Mouse (Mus musculus): Measurements from ENCODE around the gene Gfod1. TPM values are rescaled to one million over a fixed set of nuclear protein-coding genes. Genes with fewer than 3 reads are reported as not detected.

Gene Gfod1
- polyA plus RNA-seq, 1 experiment from 2014 or later = 1.3 TPM

- Histone ChIP-seq H3K4me2 (ENCODE audit: low read length) (peak overlapping the region; percentile 65), H3K36me3 (ENCODE audit: control insufficient read depth, insufficient read depth, low read length) (no peaks in the 10 kb centered on the region), H3K9ac (ENCODE audit: low read length) (peak overlapping the region; percentile 63), H3K27me3 (ENCODE audit: control insufficient read depth, insufficient read depth, low read length) (peaks cover 4% of the 10 kb centered on the region; the same call in 1 of the 2 replicates), H3K9me3 (ENCODE audit: control insufficient read depth, low read length) (0 out of 2 replicates have a peak, but pooled peaks cover 2% of the 10 kb centered on the region), H3K27ac (replicated peaks in 1 of 2; ENCODE audit: control insufficient read depth in 1 of 2, insufficient read depth in 1 of 2, low read depth in 2 of 2, low read length in 2 of 2) (no peak overlapping the region; a peak in 1 of 4 replicates), H3K4me1 (ENCODE audit: control insufficient read depth in 2 of 2, insufficient read depth in 2 of 2, low read length in 2 of 2) (peaks cover 7 to 13% of the 10 kb centered on the region in 2 experiments; a peak in 3 of 4 replicates), H3K4me3 (ENCODE audit: control insufficient read depth in 1 of 2, insufficient read depth in 1 of 2, low read depth in 1 of 2, low read length in 2 of 2) (peak overlapping the region; percentile 14 to 29; a peak in 3 of 4 replicates)
- no peak for ATAC-seq (ENCODE audit: insufficient number of reproducible peaks, insufficient read depth, low FRiP score, low read depth)
- 52% methylated on average over 8 of the region's 8 CpGs for WGBS
Observed at GRCm38 (mm10) chr13:43183248-43184055, 120.5 kb downstream of the Gfod1 start.

GRCm38 (mm10) chr13:43182465-43183201 lies 121.3 kb downstream of the Gfod1 start:
- Histone ChIP-seq H3K36me3 (ENCODE audit: control insufficient read depth, insufficient read depth, low read length) (no peaks in the 10 kb centered on the region), H3K27me3 (ENCODE audit: control insufficient read depth, insufficient read depth, low read length) (peaks cover 4% of the 10 kb centered on the region; the same call in 1 of the 2 replicates), H3K4me3 (ENCODE audit: control insufficient read depth in 1 of 2, insufficient read depth in 1 of 2, low read depth in 1 of 2, low read length in 2 of 2) (peak overlapping the region; percentile 14 to 29; a peak in 2 of 4 replicates), H3K4me2 (ENCODE audit: low read length) (peak overlapping the region; percentile 65), H3K9me3 (ENCODE audit: control insufficient read depth, low read length) (no peaks in the 10 kb centered on the region), H3K9ac (ENCODE audit: low read length) (peak overlapping the region; percentile 63), H3K27ac (replicated peaks in 1 of 2; ENCODE audit: control insufficient read depth in 1 of 2, insufficient read depth in 1 of 2, low read depth in 2 of 2, low read length in 2 of 2) (no peak overlapping the region), H3K4me1 (ENCODE audit: control insufficient read depth in 2 of 2, insufficient read depth in 2 of 2, low read length in 2 of 2) (peaks cover 7 to 13% of the 10 kb centered on the region in 2 experiments; a peak in 3 of 4 replicates)
- ATAC-seq (ENCODE audit: insufficient number of reproducible peaks, insufficient read depth, low FRiP score, low read depth) = peak; percentile 34; the same call in 1 of the 2 replicates
- WGBS = 6% methylated on average over 14 of the region's 14 CpGs

- no peak overlapping the region for H3K4me3 ChIP-seq (ENCODE audit: control insufficient read depth in 1 of 2, insufficient read depth in 1 of 2, low read depth in 1 of 2, low read length in 2 of 2)
- peaks cover 4% of the 10 kb centered on the region; the same call in 1 of the 2 replicates for H3K27me3 ChIP-seq (ENCODE audit: control insufficient read depth, insufficient read depth, low read length)
- H3K27ac ChIP-seq (replicated peaks in 1 of 2; ENCODE audit: control insufficient read depth in 1 of 2, insufficient read depth in 1 of 2, low read depth in 2 of 2, low read length in 2 of 2) = no peak overlapping the region
- 59% methylated on average over 7 of the region's 7 CpGs for WGBS
- no peak overlapping the region for H3K4me2 ChIP-seq (ENCODE audit: low read length)
- H3K9me3 ChIP-seq (ENCODE audit: control insufficient read depth, low read length) = no peaks in the 10 kb centered on the region
- no peaks in the 10 kb centered on the region for H3K36me3 ChIP-seq (ENCODE audit: control insufficient read depth, insufficient read depth, low read length)
- H3K4me1 ChIP-seq (ENCODE audit: control insufficient read depth in 2 of 2, insufficient read depth in 2 of 2, low read length in 2 of 2) = peaks cover 7 to 13% of the 10 kb centered on the region in 2 experiments; a peak in 3 of 4 replicates
- ATAC-seq (ENCODE audit: insufficient number of reproducible peaks, insufficient read depth, low FRiP score, low read depth) = no peak
- no peak overlapping the region for H3K9ac ChIP-seq (ENCODE audit: low read length)
Observed at GRCm38 (mm10) chr13:43181104-43181503, 122.9 kb downstream of the Gfod1 start.

- Histone ChIP-seq H3K27ac (replicated peaks in 1 of 2; ENCODE audit: control insufficient read depth in 1 of 2, insufficient read depth in 1 of 2, low read depth in 2 of 2, low read length in 2 of 2) (no peak overlapping the region), H3K4me1 (ENCODE audit: control insufficient read depth in 2 of 2, insufficient read depth in 2 of 2, low read length in 2 of 2) (peaks cover 2 to 10% of the 10 kb centered on the region in 2 experiments; a peak in 3 of 4 replicates), H3K36me3 (ENCODE audit: control insufficient read depth, insufficient read depth, low read length) (no peaks in the 10 kb centered on the region), H3K9ac (ENCODE audit: low read length) (no peak overlapping the region), H3K4me2 (ENCODE audit: low read length) (no peak overlapping the region), H3K9me3 (ENCODE audit: control insufficient read depth, low read length) (no peaks in the 10 kb centered on the region), H3K4me3 (ENCODE audit: control insufficient read depth in 1 of 2, insufficient read depth in 1 of 2, low read depth in 1 of 2, low read length in 2 of 2) (no peak overlapping the region), H3K27me3 (ENCODE audit: control insufficient read depth, insufficient read depth, low read length) (peaks cover 4% of the 10 kb centered on the region; the same call in 1 of the 2 replicates)
- 80% methylated on average over 7 of the region's 7 CpGs for WGBS
- ATAC-seq (ENCODE audit: insufficient number of reproducible peaks, insufficient read depth, low FRiP score, low read depth) = no peak
Observed at GRCm38 (mm10) chr13:43177317-43177716, 126.7 kb downstream of the Gfod1 start.

- Histone ChIP-seq H3K27me3 (ENCODE audit: control insufficient read depth, insufficient read depth, low read length) (peaks cover 3% of the 10 kb centered on the region; the same call in 1 of the 2 replicates), H3K4me3 (ENCODE audit: control insufficient read depth in 1 of 2, insufficient read depth in 1 of 2, low read depth in 1 of 2, low read length in 2 of 2) (no peak overlapping the region), H3K27ac (replicated peaks in 1 of 2; ENCODE audit: control insufficient read depth in 1 of 2, insufficient read depth in 1 of 2, low read depth in 2 of 2, low read length in 2 of 2) (no peak overlapping the region), H3K4me1 (ENCODE audit: control insufficient read depth in 2 of 2, insufficient read depth in 2 of 2, low read length in 2 of 2) (peaks cover 5 to 13% of the 10 kb centered on the region in 2 experiments), H3K4me2 (ENCODE audit: low read length) (no peak overlapping the region), H3K9me3 (ENCODE audit: control insufficient read depth, low read length) (no peaks in the 10 kb centered on the region), H3K9ac (ENCODE audit: low read length) (no peak overlapping the region), H3K36me3 (ENCODE audit: control insufficient read depth, insufficient read depth, low read length) (no peaks in the 10 kb centered on the region)
- ATAC-seq (ENCODE audit: insufficient number of reproducible peaks, insufficient read depth, low FRiP score, low read depth) = no peak
- whole genome bisulfite sequencing = 91% methylated on average over 3 of the region's 3 CpGs
Observed at GRCm38 (mm10) chr13:43176676-43177075, 127.3 kb downstream of the Gfod1 start.

- peaks cover 7% of the 10 kb centered on the region for H3K36me3 ChIP-seq (ENCODE audit: control insufficient read depth, insufficient read depth, low read length)
- H3K9ac ChIP-seq (ENCODE audit: low read length) = 0 out of 2 replicates have a peak overlapping the region, but pooled peaks have one; percentile 44
- no peaks in the 10 kb centered on the region for H3K27me3 ChIP-seq (ENCODE audit: control insufficient read depth, insufficient read depth, low read length)
- no peaks in the 10 kb centered on the region for H3K9me3 ChIP-seq (ENCODE audit: control insufficient read depth, low read length)
- 13% methylated on average over 9 of the region's 9 CpGs for WGBS
- no peak overlapping the region for H3K4me3 ChIP-seq (ENCODE audit: control insufficient read depth in 1 of 2, insufficient read depth in 1 of 2, low read depth in 1 of 2, low read length in 2 of 2)
- no peak overlapping the region for H3K27ac ChIP-seq (replicated peaks in 1 of 2; ENCODE audit: control insufficient read depth in 1 of 2, insufficient read depth in 1 of 2, low read depth in 2 of 2, low read length in 2 of 2)
- H3K4me2 ChIP-seq (ENCODE audit: low read length) = 0 out of 2 replicates have a peak overlapping the region, but pooled peaks have one; percentile 32
- peaks cover 6 to 18% of the 10 kb centered on the region in 2 experiments for H3K4me1 ChIP-seq (ENCODE audit: control insufficient read depth in 2 of 2, insufficient read depth in 2 of 2, low read length in 2 of 2)
- no peak for ATAC-seq (ENCODE audit: insufficient number of reproducible peaks, insufficient read depth, low FRiP score, low read depth)
Observed at GRCm38 (mm10) chr13:43173262-43173661, 130.7 kb downstream of the Gfod1 start.

GRCm38 (mm10) chr13:43172036-43172713 lies 131.8 kb downstream of the Gfod1 start:
- no peak overlapping the region; a peak in 1 of 4 replicates for H3K27ac ChIP-seq (replicated peaks in 1 of 2; ENCODE audit: control insufficient read depth in 1 of 2, insufficient read depth in 1 of 2, low read depth in 2 of 2, low read length in 2 of 2)
- H3K27me3 ChIP-seq (ENCODE audit: control insufficient read depth, insufficient read depth, low read length) = no peaks in the 10 kb centered on the region
- ATAC-seq (ENCODE audit: insufficient number of reproducible peaks, insufficient read depth, low FRiP score, low read depth) = no peak
- H3K4me3 ChIP-seq (ENCODE audit: control insufficient read depth in 1 of 2, insufficient read depth in 1 of 2, low read depth in 1 of 2, low read length in 2 of 2) = peak overlapping the region; percentile 65 to 81
- peak overlapping the region; percentile 81 for H3K4me2 ChIP-seq (ENCODE audit: low read length)
- peaks cover 18% of the 10 kb centered on the region for H3K36me3 ChIP-seq (ENCODE audit: control insufficient read depth, insufficient read depth, low read length)
- peak overlapping the region; percentile 93 for H3K9ac ChIP-seq (ENCODE audit: low read length)
- 21% methylated on average over 14 of the region's 14 CpGs for WGBS
- H3K9me3 ChIP-seq (ENCODE audit: control insufficient read depth, low read length) = no peaks in the 10 kb centered on the region
- peaks cover 6 to 18% of the 10 kb centered on the region in 2 experiments for H3K4me1 ChIP-seq (ENCODE audit: control insufficient read depth in 2 of 2, insufficient read depth in 2 of 2, low read length in 2 of 2)

All from heart, embryonic 14.5 days (tissue).